Mouse (Mus musculus) lung, postnatal 0 days (tissue): ENCODE measurements around the gene Crip2. TPM values are rescaled to one million over a fixed set of nuclear protein-coding genes. Genes with fewer than 3 reads are reported as not detected.

Experiments used
- ATAC-seq: fragments of 200-750 bp; cut with Nextera tagmentation; 2 replicates; pipeline ENCODE4 v1.8.0; 2017; ENCODE audit warnings: moderate library complexity
- DNase-seq: peaks from one replicate; pipeline ENCODE4 v3.0.0-alpha.2; 2016; ENCODE audit warnings: low spot score
- H3K27ac ChIP-seq: fragments of 300-500 bp; sonication (generic); 2 replicates; pipeline ENCODE4 v1.5.1; 2014; ENCODE audit warnings: antibody characterized with exemption, mild to moderate bottlenecking, low read length, mixed read lengths
- H3K27me3 ChIP-seq: fragments of 300-500 bp; sonication (generic); replicated peaks from 2 replicates; pipeline ENCODE4 v1.6.1; 2014; ENCODE audit warnings: low read length, mixed read lengths; ENCODE audit not compliant: insufficient read depth
- H3K36me3 ChIP-seq: fragments of 300-500 bp; sonication (generic); 2 replicates; pipeline ENCODE4 v1.6.1; 2014; ENCODE audit warnings: low read length, mixed read lengths; ENCODE audit not compliant: insufficient read depth
- H3K4me1 ChIP-seq: fragments of 300-500 bp; sonication (generic); 2 replicates; pipeline ENCODE4 v1.6.1; 2014; ENCODE audit warnings: antibody characterized with exemption, low read depth, low read length, mixed read lengths; ENCODE audit not compliant: insufficient read depth
- H3K4me2 ChIP-seq: fragments of 300-500 bp; sonication (generic); replicated peaks from 2 replicates; pipeline ENCODE4 v1.6.1; 2014; ENCODE audit warnings: low read depth, mild to moderate bottlenecking, low read length, moderate library complexity, mixed read lengths
- H3K4me3 ChIP-seq: fragments of 300-500 bp; sonication (generic); 2 replicates; pipeline ENCODE4 v1.5.1; 2014; ENCODE audit warnings: low read depth, low read length
- H3K9ac ChIP-seq: fragments of 300-500 bp; sonication (generic); replicated peaks from 2 replicates; pipeline ENCODE4 v1.6.1; 2014; ENCODE audit warnings: low read depth, mild to moderate bottlenecking
- H3K9me3 ChIP-seq: fragments of 300-500 bp; sonication (generic); 2 replicates; pipeline ENCODE4 v1.6.1; 2016; ENCODE audit warnings: low read length, mixed read lengths
- CTCF ChIP-seq: IDR thresholded peaks from 2 replicates; pipeline ENCODE4 v1.5.1; 2016; ENCODE audit warnings: antibody characterized with exemption, mild to moderate bottlenecking
- EP300 ChIP-seq: IDR thresholded peaks from 2 replicates; pipeline ENCODE4 v1.6.1; 2016; ENCODE audit warnings: antibody characterized with exemption, mild to moderate bottlenecking, control low read depth
- WGBS: fragments of 180-500 bp; shearing (Covaris S2); extraction: QIAGEN DNeasy Blood & Tissue Kit; methylation state at CpG from one replicate; pipeline ENCODE4 v1.1.7; 2014; 5-methylcytosine and 5-hydroxymethylcytosine counted together
- polyA plus RNA-seq: library from polyadenylated mRNA; unstranded; fragments of >200 nt; fragmentation: Nextera tagmentation; extraction: Ambion mirVana; gene quantifications from 2 replicates; pipeline ENCODE4 v1.2.1, GENCODE M21; 2015

The Crip2 gene
- polyA plus RNA-seq, 1 experiment from 2014 or later, result 1,498 TPM

GRCm38 (mm10) chr12:113186326-113187010 lies 46.4 kb downstream of the Crip2 start:
- peak overlapping the region; percentile 43 for H3K4me3 ChIP-seq
- DNase-seq (no peak), ATAC-seq (no peak)
- H3K9me3 ChIP-seq, result no peaks in the 10 kb centered on the region
- no peak overlapping the region for H3K27ac ChIP-seq
- 53% methylated on average over 12 of the region's 12 CpGs for WGBS
- H3K9ac ChIP-seq, result no peak overlapping the region
- H3K36me3 ChIP-seq, result no peaks in the 10 kb centered on the region
- H3K27me3 ChIP-seq, result peaks cover 10% of the 10 kb centered on the region; the same call in 1 of the 2 replicates
- peaks cover 8% of the 10 kb centered on the region; the same call in 1 of the 2 replicates for H3K4me1 ChIP-seq
- TF ChIP-seq CTCF, result no peak
- TF ChIP-seq EP300, result no peak
- H3K4me2 ChIP-seq, result peak overlapping the region; percentile 70

GRCm38 (mm10) chr12:113187011-113187375 lies 47.0 kb downstream of the Crip2 start:
- Histone ChIP-seq H3K9ac (no peak overlapping the region), H3K36me3 (no peaks in the 10 kb centered on the region), H3K4me1 (peaks cover 8% of the 10 kb centered on the region; the same call in 1 of the 2 replicates), H3K4me2 (no peak overlapping the region), H3K27me3 (peaks cover 10% of the 10 kb centered on the region; the same call in 1 of the 2 replicates), H3K4me3 (no peak overlapping the region), H3K27ac (no peak overlapping the region), H3K9me3 (no peaks in the 10 kb centered on the region)
- TF ChIP-seq EP300 (no peak), CTCF (no peak)
- ATAC-seq (no peak), DNase-seq (no peak)
- 58% methylated on average over 4 of the region's 4 CpGs for WGBS

- Histone ChIP-seq H3K4me3 (peak overlapping the region; percentile 10; the same call in 1 of the 2 replicates), H3K4me1 (peaks cover 8% of the 10 kb centered on the region; the same call in 1 of the 2 replicates), H3K4me2 (peak overlapping the region; percentile 49), H3K36me3 (no peaks in the 10 kb centered on the region), H3K27ac (no peak overlapping the region), H3K9me3 (no peaks in the 10 kb centered on the region), H3K9ac (no peak overlapping the region), H3K27me3 (peaks cover 10% of the 10 kb centered on the region; the same call in 1 of the 2 replicates)
- DNase-seq, result peak; percentile 74
- WGBS, result 3% methylated on average over 47 of the region's 56 CpGs
- no peak for TF ChIP-seq EP300
- TF ChIP-seq CTCF, result peak; percentile 78
- peak; percentile 83 for ATAC-seq
Observed at GRCm38 (mm10) chr12:113187584-113188295, 47.7 kb downstream of the Crip2 start.

- Histone ChIP-seq H3K4me3 (no peak overlapping the region), H3K27ac (no peak overlapping the region), H3K4me1 (peaks cover 8% of the 10 kb centered on the region; the same call in 1 of the 2 replicates), H3K4me2 (no peak overlapping the region), H3K27me3 (peaks cover 10% of the 10 kb centered on the region; the same call in 1 of the 2 replicates), H3K9me3 (no peaks in the 10 kb centered on the region), H3K9ac (no peak overlapping the region), H3K36me3 (no peaks in the 10 kb centered on the region)
- DNase-seq (no peak), ATAC-seq (no peak)
- no peak for TF ChIP-seq EP300
- WGBS, result 87% methylated on average over 51 of the region's 51 CpGs
Observed at GRCm38 (mm10) chr12:113188349-113189055, 48.5 kb downstream of the Crip2 start.

- TF ChIP-seq EP300 (no peak), CTCF (no peak)
- DNase-seq, result no peak
- Histone ChIP-seq H3K9ac (no peak overlapping the region), H3K9me3 (no peaks in the 10 kb centered on the region), H3K4me2 (no peak overlapping the region), H3K4me1 (no peaks in the 10 kb centered on the region), H3K27me3 (no peaks in the 10 kb centered on the region), H3K4me3 (no peak overlapping the region), H3K27ac (no peak overlapping the region), H3K36me3 (no peaks in the 10 kb centered on the region)
- ATAC-seq, result no peak
- 55% methylated on average over 2 of the region's 2 CpGs for WGBS
Observed at GRCm38 (mm10) chr12:113193423-113193822, 53.4 kb downstream of the Crip2 start.

Other genes starting within 250 kb of the Crip2 start
- 6.0 and 7.7 TPM in 2 replicates for gene Jag2, start 210.5 kb upstream of the Crip2 start, polyA plus RNA-seq
- 101 TPM in 2 replicates for gene Nudt14, start 198.1 kb upstream of the Crip2 start, polyA plus RNA-seq
- gene Btbd6, start 163.8 kb upstream of the Crip2 start, polyA plus RNA-seq, result 20.2 and 23.4 TPM in 2 replicates
- 38.8 and 44.9 TPM in 2 replicates for gene Brf1, start 139.5 kb upstream of the Crip2 start, polyA plus RNA-seq
- gene Pacs2, start 125.7 kb upstream of the Crip2 start, polyA plus RNA-seq, result 6.8 and 9.5 TPM in 2 replicates
- gene Tex22, start 65.7 kb upstream of the Crip2 start, polyA plus RNA-seq, result not detected in 2 replicates
- gene Mta1, start 42.0 kb upstream of the Crip2 start, polyA plus RNA-seq, result 10.5 and 12.2 TPM in 2 replicates
- gene Crip1, start 6.1 kb downstream of the Crip2 start, polyA plus RNA-seq, result 1,321 and 1,744 TPM in 2 replicates
- 2.5 and 2.6 TPM in 2 replicates for gene Tedc1, start 16.2 kb downstream of the Crip2 start, polyA plus RNA-seq
- 1.2 TPM in 2 replicates for gene Tmem121, start 45.7 kb downstream of the Crip2 start, polyA plus RNA-seq